Mouse (Mus musculus): ENCODE data around the gene Tceanc2. TPM values are rescaled to one million over a fixed set of nuclear protein-coding genes. Genes with fewer than 3 reads are reported as not detected.

The Tceanc2 gene
- total and polyA plus RNA-seq, 3 experiments = 1.9 to 9.4 TPM; not detected in 1

GRCm38 (mm10) chr4:107211465-107211864 is 32.5 kb upstream of the Tceanc2 start:
- no peak for TF ChIP-seq NELFE (IDR thresholded peaks at IDR 0.05; ENCODE audit: low read depth, low read length)
- peak; percentile 70 for TF ChIP-seq ZNF384 (IDR thresholded peaks at IDR 0.05; ENCODE audit: low read depth, low read length)
- H3K9ac ChIP-seq (ENCODE audit: control insufficient read depth, low read depth, low read length, poor library complexity, severe bottlenecking) = no peak overlapping the region
- no peaks in the 10 kb centered on the region for H3K9me3 ChIP-seq (replicated peaks; ENCODE audit: insufficient read depth, low read length)
- peaks cover 0 to 7% of the 10 kb centered on the region in 2 experiments; a peak in 2 of 4 replicates for H3K36me3 ChIP-seq (ENCODE audit: control insufficient read depth in 1 of 2, insufficient read depth in 2 of 2, low read length in 2 of 2)
- DNase-seq (ENCODE audit: low read depth, low spot score) = no peak
- no peak overlapping the region for H3K27ac ChIP-seq (ENCODE audit: control insufficient read depth, low read depth, low read length)
- H3K27me3 ChIP-seq (ENCODE audit: control insufficient read depth in 1 of 2, insufficient read depth in 2 of 2, low read length in 2 of 2) = no peaks in the 10 kb centered on the region
- H3K4me3 ChIP-seq (ENCODE audit: control insufficient read depth in 1 of 2, insufficient read depth in 1 of 2, low read depth in 2 of 2, low read length in 2 of 2) = no peak overlapping the region
- H3K79me2 ChIP-seq (ENCODE audit: control insufficient read depth, insufficient read depth, low read length, poor library complexity) = no peaks in the 10 kb centered on the region
- peaks cover 8 to 23% of the 10 kb centered on the region in 2 experiments for H3K4me1 ChIP-seq (ENCODE audit: control insufficient read depth in 1 of 2, insufficient read depth in 2 of 2, low read length in 2 of 2)

GRCm38 (mm10) chr4:107210483-107211097 is 31.7 kb upstream of the Tceanc2 start:
- peak; percentile 75 for DNase-seq (ENCODE audit: low read depth, low spot score)
- Histone ChIP-seq H3K79me2 (ENCODE audit: control insufficient read depth, insufficient read depth, low read length, poor library complexity) (no peaks in the 10 kb centered on the region), H3K27ac (ENCODE audit: control insufficient read depth, low read depth, low read length) (no peak overlapping the region), H3K4me3 (ENCODE audit: control insufficient read depth in 1 of 2, insufficient read depth in 1 of 2, low read depth in 2 of 2, low read length in 2 of 2) (0 out of 4 replicates have a peak overlapping the region, but pooled peaks of 1 of the 2 experiments have one; percentile 2), H3K9ac (ENCODE audit: control insufficient read depth, low read depth, low read length, poor library complexity, severe bottlenecking) (no peak overlapping the region), H3K36me3 (ENCODE audit: control insufficient read depth in 1 of 2, insufficient read depth in 2 of 2, low read length in 2 of 2) (peaks cover 0 to 7% of the 10 kb centered on the region in 2 experiments; a peak in 2 of 4 replicates), H3K9me3 (replicated peaks; ENCODE audit: insufficient read depth, low read length) (no peaks in the 10 kb centered on the region), H3K27me3 (ENCODE audit: control insufficient read depth in 1 of 2, insufficient read depth in 2 of 2, low read length in 2 of 2) (no peaks in the 10 kb centered on the region), H3K4me1 (ENCODE audit: control insufficient read depth in 1 of 2, insufficient read depth in 2 of 2, low read length in 2 of 2) (peaks cover 8 to 23% of the 10 kb centered on the region in 2 experiments)
- TF ChIP-seq MYB (IDR thresholded peaks at IDR 0.05; ENCODE audit: low read depth, low read length) = no peak
- TF ChIP-seq TBP (IDR thresholded peaks at IDR 0.05; ENCODE audit: low read depth, low read length) = no peak
- TF ChIP-seq ZNF384 (IDR thresholded peaks at IDR 0.05; ENCODE audit: low read depth, low read length) = peak; percentile 53
- TF ChIP-seq GATA1 (IDR thresholded peaks at IDR 0.05; ENCODE audit: low read depth, low read length) = 0 out of 2 replicates have a peak, but pooled peaks have one; percentile 48
- no peak for TF ChIP-seq ELF1 (IDR thresholded peaks at IDR 0.05; ENCODE audit: low read depth, low read length)
- no peak for TF ChIP-seq POLR2AphosphoS2 (IDR thresholded peaks at IDR 0.05; ENCODE audit: low read length)
- no peak for TF ChIP-seq RAD21 (IDR thresholded peaks at IDR 0.05; ENCODE audit: low read depth, low read length)
- 0 out of 2 replicates have a peak, but pooled peaks have one; percentile 24 for TF ChIP-seq ETS1 (IDR thresholded peaks at IDR 0.05; ENCODE audit: low read depth, low read length)
- TF ChIP-seq EP300 (IDR thresholded peaks at IDR 0.05; ENCODE audit: low read depth in 1 of 2, low read length in 2 of 2) = peak; percentile 12 to 57; a peak in 3 of 4 replicates
- 0 out of 2 replicates have a peak, but pooled peaks have one; percentile 29 for TF ChIP-seq SIN3A (IDR thresholded peaks at IDR 0.05; ENCODE audit: low read length)
- no peak for TF ChIP-seq HCFC1 (IDR thresholded peaks at IDR 0.05; ENCODE audit: low read depth, low read length)
- no peak for TF ChIP-seq POLR2AphosphoS5 (IDR thresholded peaks at IDR 0.05; ENCODE audit: borderline replicate concordance, low read depth, low read length)

- H3K27ac ChIP-seq (ENCODE audit: control insufficient read depth, low read depth, low read length) = no peak within 1 kb of the TSS
- no peaks in the 10 kb centered on the region for H3K27me3 ChIP-seq (ENCODE audit: control insufficient read depth in 1 of 2, insufficient read depth in 2 of 2, low read length in 2 of 2)
- H3K4me3 ChIP-seq (ENCODE audit: control insufficient read depth in 1 of 2, insufficient read depth in 1 of 2, low read depth in 2 of 2, low read length in 2 of 2) = no peak within 1 kb of the TSS
- DNase-seq (ENCODE audit: low read depth, low spot score) = no peak
- H3K4me1 ChIP-seq (ENCODE audit: control insufficient read depth in 1 of 2, insufficient read depth in 2 of 2, low read length in 2 of 2) = peaks cover 8 to 23% of the 10 kb centered on the region in 2 experiments
- no peak within 1 kb of the TSS for H3K9ac ChIP-seq (ENCODE audit: control insufficient read depth, low read depth, low read length, poor library complexity, severe bottlenecking)
- peaks cover 0 to 7% of the 10 kb centered on the region in 2 experiments; a peak in 2 of 4 replicates for H3K36me3 ChIP-seq (ENCODE audit: control insufficient read depth in 1 of 2, insufficient read depth in 2 of 2, low read length in 2 of 2)
- H3K79me2 ChIP-seq (ENCODE audit: control insufficient read depth, insufficient read depth, low read length, poor library complexity) = no peaks in the 10 kb centered on the region
- no peaks in the 10 kb centered on the region for H3K9me3 ChIP-seq (replicated peaks; ENCODE audit: insufficient read depth, low read length)
- TF ChIP-seq NRF1 (IDR thresholded peaks at IDR 0.05; ENCODE audit: insufficient read depth, low read depth, low read length, poor library complexity, severe bottlenecking) = no peak
- no peak for TF ChIP-seq MAX (IDR thresholded peaks at IDR 0.05; ENCODE audit: low read length)
- TF ChIP-seq USF1 (IDR thresholded peaks at IDR 0.05; ENCODE audit: low read depth, low read length) = no peak
- TF ChIP-seq MEF2A (IDR thresholded peaks at IDR 0.05; ENCODE audit: extremely low read depth, insufficient replicate concordance, low read depth, low read length, poor library complexity, severe bottlenecking) = no peak
- TF ChIP-seq TAL1 (IDR thresholded peaks at IDR 0.05; ENCODE audit: low read length) = no peak
- TF ChIP-seq MAFK (IDR thresholded peaks at IDR 0.05; ENCODE audit: borderline replicate concordance, low read depth, low read length) = no peak
- no peak for TF ChIP-seq CHD1 (IDR thresholded peaks at IDR 0.05; ENCODE audit: low read depth, low read length)
- no peak for TF ChIP-seq MYC (IDR thresholded peaks at IDR 0.05; ENCODE audit: low read depth, low read length)
- no peak for TF ChIP-seq GATA1 (IDR thresholded peaks at IDR 0.05; ENCODE audit: low read depth, low read length)
- no peak for TF ChIP-seq SMC3 (IDR thresholded peaks at IDR 0.05; ENCODE audit: low read depth, low read length)
- no peak for TF ChIP-seq POLR2A (IDR thresholded peaks at IDR 0.05; ENCODE audit: control insufficient read depth in 1 of 2, insufficient read depth in 1 of 2, low read depth in 1 of 2, low read length in 2 of 2, poor library complexity in 1 of 2)
- no peak for TF ChIP-seq ETS1 (IDR thresholded peaks at IDR 0.05; ENCODE audit: low read depth, low read length)
- TF ChIP-seq TBP (IDR thresholded peaks at IDR 0.05; ENCODE audit: low read depth, low read length) = no peak
- no peak for TF ChIP-seq ELF1 (IDR thresholded peaks at IDR 0.05; ENCODE audit: low read depth, low read length)
- TF ChIP-seq TCF12 (IDR thresholded peaks at IDR 0.05; ENCODE audit: low read depth, low read length) = no peak
Observed at GRCm38 (mm10) chr4:107208880-107209279, 30.0 kb upstream of the Tceanc2 start, which contains the start of gene Ldlrad1. Ldlrad1 (plus strand) TSS chr4:107209180.

All from MEL (cell line).